Mouse (Mus musculus): ENCODE results near the gene Dhx15. TPM values are rescaled to one million over a fixed set of nuclear protein-coding genes. Genes with fewer than 3 reads are reported as not detected.

The Dhx15 gene
- polyA plus RNA-seq, 1 experiment from 2014 or later, result 112 TPM

GRCm38 (mm10) chr5:52132840-52133239 lies 57.5 kb downstream of the Dhx15 start:
- 92% methylated on average over 7 of the region's 7 CpGs for WGBS
- Histone ChIP-seq H3K9me3 (ENCODE audit: control insufficient read depth, low read length) (no peaks in the 10 kb centered on the region), H3K9ac (ENCODE audit: low read depth, low read length) (no peak overlapping the region), H3K36me3 (ENCODE audit: control insufficient read depth, insufficient read depth, low read length) (peaks cover 2% of the 10 kb centered on the region; the same call in 1 of the 2 replicates), H3K4me3 (ENCODE audit: low read length) (no peak overlapping the region), H3K27me3 (ENCODE audit: control insufficient read depth, insufficient read depth, low read length) (no peaks in the 10 kb centered on the region), H3K27ac (ENCODE audit: low read depth, low read length) (no peak overlapping the region), H3K4me1 (ENCODE audit: control insufficient read depth, insufficient read depth, low read length) (no peaks in the 10 kb centered on the region), H3K4me2 (replicated peaks; ENCODE audit: low read depth, low read length) (no peak overlapping the region)
- ATAC-seq (ENCODE audit: low FRiP score, low TSS enrichment), result no peak

- H3K27ac ChIP-seq (ENCODE audit: low read depth, low read length), result no peak overlapping the region
Observed at GRCm38 (mm10) chr5:52132092-52132491, 58.2 kb downstream of the Dhx15 start.

GRCm38 (mm10) chr5:52131389-52131788 lies 58.9 kb downstream of the Dhx15 start:
- Histone ChIP-seq H3K36me3 (ENCODE audit: control insufficient read depth, insufficient read depth, low read length) (no peaks in the 10 kb centered on the region), H3K4me1 (ENCODE audit: control insufficient read depth, insufficient read depth, low read length) (no peaks in the 10 kb centered on the region), H3K4me3 (ENCODE audit: low read length) (no peak overlapping the region), H3K4me2 (replicated peaks; ENCODE audit: low read depth, low read length) (no peak overlapping the region), H3K27ac (ENCODE audit: low read depth, low read length) (no peak overlapping the region), H3K9ac (ENCODE audit: low read depth, low read length) (no peak overlapping the region), H3K9me3 (ENCODE audit: control insufficient read depth, low read length) (no peaks in the 10 kb centered on the region), H3K27me3 (ENCODE audit: control insufficient read depth, insufficient read depth, low read length) (no peaks in the 10 kb centered on the region)
- 92% methylated on average over 13 of the region's 13 CpGs for WGBS
- ATAC-seq (ENCODE audit: low FRiP score, low TSS enrichment), result no peak

More at GRCm38 (mm10) chr5:52132092-52132491, 58.2 kb downstream of the Dhx15 start:
- Histone ChIP-seq H3K4me1 (ENCODE audit: control insufficient read depth, insufficient read depth, low read length) (no peaks in the 10 kb centered on the region), H3K9ac (ENCODE audit: low read depth, low read length) (no peak overlapping the region), H3K27me3 (ENCODE audit: control insufficient read depth, insufficient read depth, low read length) (no peaks in the 10 kb centered on the region), H3K36me3 (ENCODE audit: control insufficient read depth, insufficient read depth, low read length) (peaks cover 2% of the 10 kb centered on the region; the same call in 1 of the 2 replicates), H3K4me2 (replicated peaks; ENCODE audit: low read depth, low read length) (no peak overlapping the region), H3K4me3 (ENCODE audit: low read length) (no peak overlapping the region), H3K9me3 (ENCODE audit: control insufficient read depth, low read length) (no peaks in the 10 kb centered on the region)
- peak; percentile 56; the same call in 1 of the 2 replicates for ATAC-seq (ENCODE audit: low FRiP score, low TSS enrichment)
- WGBS, result 19% methylated on average over 9 of the region's 9 CpGs

GRCm38 (mm10) chr5:52130496-52130895 lies 59.8 kb downstream of the Dhx15 start:
- Histone ChIP-seq H3K9ac (ENCODE audit: low read depth, low read length) (no peak overlapping the region), H3K36me3 (ENCODE audit: control insufficient read depth, insufficient read depth, low read length) (no peaks in the 10 kb centered on the region), H3K4me1 (ENCODE audit: control insufficient read depth, insufficient read depth, low read length) (no peaks in the 10 kb centered on the region), H3K27ac (ENCODE audit: low read depth, low read length) (no peak overlapping the region), H3K4me2 (replicated peaks; ENCODE audit: low read depth, low read length) (no peak overlapping the region), H3K4me3 (ENCODE audit: low read length) (no peak overlapping the region), H3K27me3 (ENCODE audit: control insufficient read depth, insufficient read depth, low read length) (no peaks in the 10 kb centered on the region), H3K9me3 (ENCODE audit: control insufficient read depth, low read length) (no peaks in the 10 kb centered on the region)
- no peak for ATAC-seq (ENCODE audit: low FRiP score, low TSS enrichment)
- 67% methylated on average over 1 of the region's 1 CpGs for WGBS

- ATAC-seq (ENCODE audit: low FRiP score, low TSS enrichment), result no peak
- Histone ChIP-seq H3K9me3 (ENCODE audit: control insufficient read depth, low read length) (no peaks in the 10 kb centered on the region), H3K4me1 (ENCODE audit: control insufficient read depth, insufficient read depth, low read length) (no peaks in the 10 kb centered on the region), H3K4me3 (ENCODE audit: low read length) (no peak overlapping the region), H3K9ac (ENCODE audit: low read depth, low read length) (no peak overlapping the region), H3K36me3 (ENCODE audit: control insufficient read depth, insufficient read depth, low read length) (no peaks in the 10 kb centered on the region), H3K4me2 (replicated peaks; ENCODE audit: low read depth, low read length) (no peak overlapping the region), H3K27ac (ENCODE audit: low read depth, low read length) (no peak overlapping the region), H3K27me3 (ENCODE audit: control insufficient read depth, insufficient read depth, low read length) (no peaks in the 10 kb centered on the region)
- WGBS, result 79% methylated on average over 7 of the region's 7 CpGs
Observed at GRCm38 (mm10) chr5:52126263-52126662, 64.1 kb downstream of the Dhx15 start.

GRCm38 (mm10) chr5:52125854-52126253 lies 64.5 kb downstream of the Dhx15 start:
- ATAC-seq (ENCODE audit: low FRiP score, low TSS enrichment), result no peak
- 85% methylated on average over 8 of the region's 8 CpGs for WGBS

GRCm38 (mm10) chr5:52122146-52122545 lies 68.2 kb downstream of the Dhx15 start:
- no peaks in the 10 kb centered on the region for H3K9me3 ChIP-seq (ENCODE audit: control insufficient read depth, low read length)
- no peak overlapping the region for H3K27ac ChIP-seq (ENCODE audit: low read depth, low read length)
- no peak for ATAC-seq (ENCODE audit: low FRiP score, low TSS enrichment)
- H3K4me3 ChIP-seq (ENCODE audit: low read length), result no peak overlapping the region
- 87% methylated on average over 6 of the region's 6 CpGs for WGBS
- no peak overlapping the region for H3K4me2 ChIP-seq (replicated peaks; ENCODE audit: low read depth, low read length)
- no peak overlapping the region for H3K9ac ChIP-seq (ENCODE audit: low read depth, low read length)
- no peaks in the 10 kb centered on the region for H3K4me1 ChIP-seq (ENCODE audit: control insufficient read depth, insufficient read depth, low read length)
- 0 out of 2 replicates have a peak, but pooled peaks cover 2% of the 10 kb centered on the region for H3K27me3 ChIP-seq (ENCODE audit: control insufficient read depth, insufficient read depth, low read length)
- no peaks in the 10 kb centered on the region for H3K36me3 ChIP-seq (ENCODE audit: control insufficient read depth, insufficient read depth, low read length)

More at GRCm38 (mm10) chr5:52125854-52126253, 64.5 kb downstream of the Dhx15 start:
- no peaks in the 10 kb centered on the region for H3K27me3 ChIP-seq (ENCODE audit: control insufficient read depth, insufficient read depth, low read length)
- H3K27ac ChIP-seq (ENCODE audit: low read depth, low read length), result no peak overlapping the region
- H3K9me3 ChIP-seq (ENCODE audit: control insufficient read depth, low read length), result no peaks in the 10 kb centered on the region
- no peaks in the 10 kb centered on the region for H3K36me3 ChIP-seq (ENCODE audit: control insufficient read depth, insufficient read depth, low read length)
- H3K4me2 ChIP-seq (replicated peaks; ENCODE audit: low read depth, low read length), result no peak overlapping the region
- no peak overlapping the region for H3K4me3 ChIP-seq (ENCODE audit: low read length)
- no peak overlapping the region for H3K9ac ChIP-seq (ENCODE audit: low read depth, low read length)
- H3K4me1 ChIP-seq (ENCODE audit: control insufficient read depth, insufficient read depth, low read length), result no peaks in the 10 kb centered on the region

- Histone ChIP-seq H3K27ac (ENCODE audit: low read depth, low read length) (no peak overlapping the region), H3K4me1 (ENCODE audit: control insufficient read depth, insufficient read depth, low read length) (no peaks in the 10 kb centered on the region), H3K4me2 (replicated peaks; ENCODE audit: low read depth, low read length) (no peak overlapping the region), H3K9me3 (ENCODE audit: control insufficient read depth, low read length) (no peaks in the 10 kb centered on the region), H3K4me3 (ENCODE audit: low read length) (no peak overlapping the region), H3K9ac (ENCODE audit: low read depth, low read length) (no peak overlapping the region), H3K36me3 (ENCODE audit: control insufficient read depth, insufficient read depth, low read length) (no peaks in the 10 kb centered on the region), H3K27me3 (ENCODE audit: control insufficient read depth, insufficient read depth, low read length) (peaks cover 5% of the 10 kb centered on the region)
- WGBS, result 57% methylated on average over 2 of the region's 2 CpGs
- ATAC-seq (ENCODE audit: low FRiP score, low TSS enrichment), result no peak
Observed at GRCm38 (mm10) chr5:52119822-52120221, 70.5 kb downstream of the Dhx15 start.

- H3K36me3 ChIP-seq (ENCODE audit: control insufficient read depth, insufficient read depth, low read length), result no peaks in the 10 kb centered on the region
- WGBS, result 90% methylated on average over 2 of the region's 2 CpGs
- peaks cover 11% of the 10 kb centered on the region for H3K27me3 ChIP-seq (ENCODE audit: control insufficient read depth, insufficient read depth, low read length)
- no peak overlapping the region for H3K9ac ChIP-seq (ENCODE audit: low read depth, low read length)
- H3K9me3 ChIP-seq (ENCODE audit: control insufficient read depth, low read length), result no peaks in the 10 kb centered on the region
- H3K27ac ChIP-seq (ENCODE audit: low read depth, low read length), result no peak overlapping the region
- no peak for ATAC-seq (ENCODE audit: low FRiP score, low TSS enrichment)
- H3K4me2 ChIP-seq (replicated peaks; ENCODE audit: low read depth, low read length), result no peak overlapping the region
- H3K4me1 ChIP-seq (ENCODE audit: control insufficient read depth, insufficient read depth, low read length), result no peaks in the 10 kb centered on the region
- H3K4me3 ChIP-seq (ENCODE audit: low read length), result no peak overlapping the region
Observed at GRCm38 (mm10) chr5:52119192-52119591, 71.1 kb downstream of the Dhx15 start.
